Mouse (Mus musculus): ENCODE data around the gene Asap2. TPM values are rescaled to one million over a fixed set of nuclear protein-coding genes. Genes with fewer than 3 reads are reported as not detected.

The Asap2 gene
- polyA plus RNA-seq, 1 experiment from 2014 or later: 13.8 TPM

GRCm38 (mm10) chr12:21298856-21299255, 308.6 kb downstream of the Asap2 start:
- DNase-seq (ENCODE audit: low spot score): no peak
- Histone ChIP-seq H3K9me3 (no peaks in the 10 kb centered on the region), H3K36me3 (peaks cover 99% of the 10 kb centered on the region), H3K27ac (no peak overlapping the region), H3K4me1 (replicated peaks) (no peaks in the 10 kb centered on the region), H3K4me3 (no peak overlapping the region), H3K27me3 (ENCODE audit: insufficient read depth, poor library complexity, severe bottlenecking) (no peaks in the 10 kb centered on the region)
- WGBS: 93% methylated on average over 11 of the region's 11 CpGs

- H3K4me1 ChIP-seq (replicated peaks): no peaks in the 10 kb centered on the region
- H3K36me3 ChIP-seq: peaks cover 98% of the 10 kb centered on the region
- H3K4me3 ChIP-seq: no peak overlapping the region
- no peaks in the 10 kb centered on the region for H3K27me3 ChIP-seq (ENCODE audit: insufficient read depth, poor library complexity, severe bottlenecking)
- DNase-seq (ENCODE audit: low spot score): no peak
- WGBS: 94% methylated on average over 7 of the region's 7 CpGs
- H3K9me3 ChIP-seq: no peaks in the 10 kb centered on the region
- H3K27ac ChIP-seq: no peak overlapping the region
Measured at GRCm38 (mm10) chr12:21301324-21301723, 311.1 kb downstream of the Asap2 start.

- Histone ChIP-seq H3K36me3 (peaks cover 98% of the 10 kb centered on the region), H3K4me1 (replicated peaks) (no peaks in the 10 kb centered on the region), H3K27ac (no peak overlapping the region), H3K9me3 (no peaks in the 10 kb centered on the region), H3K27me3 (ENCODE audit: insufficient read depth, poor library complexity, severe bottlenecking) (no peaks in the 10 kb centered on the region), H3K4me3 (no peak overlapping the region)
- WGBS: 94% methylated on average over 8 of the region's 8 CpGs
- DNase-seq (ENCODE audit: low spot score): no peak
Measured at GRCm38 (mm10) chr12:21301932-21302331, 311.7 kb downstream of the Asap2 start.

GRCm38 (mm10) chr12:21302361-21302783, 312.1 kb downstream of the Asap2 start:
- DNase-seq (ENCODE audit: low spot score): no peak
- 83% methylated on average over 5 of the region's 5 CpGs for WGBS

GRCm38 (mm10) chr12:21305741-21306140, 315.5 kb downstream of the Asap2 start:
- WGBS: 94% methylated on average over 4 of the region's 4 CpGs
- Histone ChIP-seq H3K36me3 (peaks cover 99% of the 10 kb centered on the region), H3K9me3 (no peaks in the 10 kb centered on the region), H3K27ac (no peak overlapping the region), H3K4me3 (no peak overlapping the region), H3K4me1 (replicated peaks) (no peaks in the 10 kb centered on the region), H3K27me3 (ENCODE audit: insufficient read depth, poor library complexity, severe bottlenecking) (no peaks in the 10 kb centered on the region)
- DNase-seq (ENCODE audit: low spot score): no peak

More at GRCm38 (mm10) chr12:21302361-21302783, 312.1 kb downstream of the Asap2 start:
- no peaks in the 10 kb centered on the region for H3K27me3 ChIP-seq (ENCODE audit: insufficient read depth, poor library complexity, severe bottlenecking)
- H3K27ac ChIP-seq: no peak overlapping the region
- H3K36me3 ChIP-seq: peaks cover 98% of the 10 kb centered on the region
- no peaks in the 10 kb centered on the region for H3K4me1 ChIP-seq (replicated peaks)
- no peaks in the 10 kb centered on the region for H3K9me3 ChIP-seq
- H3K4me3 ChIP-seq: no peak overlapping the region

- no peak for DNase-seq (ENCODE audit: low spot score)
- H3K27ac ChIP-seq: no peak overlapping the region
- no peaks in the 10 kb centered on the region for H3K27me3 ChIP-seq (ENCODE audit: insufficient read depth, poor library complexity, severe bottlenecking)
- no peaks in the 10 kb centered on the region for H3K9me3 ChIP-seq
- peaks cover 99% of the 10 kb centered on the region for H3K36me3 ChIP-seq
- 92% methylated on average over 4 of the region's 4 CpGs for WGBS
- no peak overlapping the region for H3K4me3 ChIP-seq
- H3K4me1 ChIP-seq (replicated peaks): no peaks in the 10 kb centered on the region
Measured at GRCm38 (mm10) chr12:21306721-21307120, 316.5 kb downstream of the Asap2 start.

GRCm38 (mm10) chr12:21312201-21312600, 321.9 kb downstream of the Asap2 start:
- peaks cover 84% of the 10 kb centered on the region for H3K36me3 ChIP-seq
- no peak for DNase-seq (ENCODE audit: low spot score)
- WGBS: 88% methylated on average over 5 of the region's 5 CpGs
- H3K9me3 ChIP-seq: no peaks in the 10 kb centered on the region
- H3K27ac ChIP-seq: no peak overlapping the region
- H3K4me1 ChIP-seq (replicated peaks): peaks cover 11% of the 10 kb centered on the region
- H3K4me3 ChIP-seq: no peak overlapping the region
- no peaks in the 10 kb centered on the region for H3K27me3 ChIP-seq (ENCODE audit: insufficient read depth, poor library complexity, severe bottlenecking)

- Histone ChIP-seq H3K36me3 (peaks cover 71% of the 10 kb centered on the region), H3K4me3 (peak within 1 kb of the TSS; percentile 82)
Measured at GRCm38 (mm10) chr12:21315923-21316868, 325.9 kb downstream of the Asap2 start, which contains the start of gene Iah1. TSS of gene Iah1 (plus strand) at chr12:21316389.

GRCm38 (mm10) chr12:21316869-21317265, 326.6 kb downstream of the Asap2 start:
- peak overlapping the region; percentile 90 for H3K27ac ChIP-seq
- no peaks in the 10 kb centered on the region for H3K9me3 ChIP-seq
- H3K27me3 ChIP-seq (ENCODE audit: insufficient read depth, poor library complexity, severe bottlenecking): no peaks in the 10 kb centered on the region
- peaks cover 13% of the 10 kb centered on the region for H3K4me1 ChIP-seq (replicated peaks)
- no peak for DNase-seq (ENCODE audit: low spot score)
- H3K36me3 ChIP-seq: peaks cover 71% of the 10 kb centered on the region
- H3K4me3 ChIP-seq: peak overlapping the region; percentile 82
- WGBS: 48% methylated on average over 7 of the region's 7 CpGs

More at GRCm38 (mm10) chr12:21315923-21316868, 325.9 kb downstream of the Asap2 start, which contains the start of gene Iah1:
- 3% methylated on average over 59 of the region's 59 CpGs for WGBS
- peaks cover 13% of the 10 kb centered on the region for H3K4me1 ChIP-seq (replicated peaks)
- H3K27ac ChIP-seq: peak within 1 kb of the TSS; percentile 90
- DNase-seq (ENCODE audit: low spot score): peak; percentile 86
- no peaks in the 10 kb centered on the region for H3K27me3 ChIP-seq (ENCODE audit: insufficient read depth, poor library complexity, severe bottlenecking)
- no peaks in the 10 kb centered on the region for H3K9me3 ChIP-seq

- 74% methylated on average over 12 of the region's 12 CpGs for WGBS
Measured at GRCm38 (mm10) chr12:21318143-21318895, 328.1 kb downstream of the Asap2 start.

More at GRCm38 (mm10) chr12:21318143-21318895, 328.1 kb downstream of the Asap2 start:
- no peaks in the 10 kb centered on the region for H3K9me3 ChIP-seq
- H3K27me3 ChIP-seq (ENCODE audit: insufficient read depth, poor library complexity, severe bottlenecking): no peaks in the 10 kb centered on the region
- H3K36me3 ChIP-seq: peaks cover 71% of the 10 kb centered on the region
- no peak overlapping the region for H3K4me3 ChIP-seq
- peaks cover 13% of the 10 kb centered on the region for H3K4me1 ChIP-seq (replicated peaks)
- H3K27ac ChIP-seq: no peak overlapping the region
- peak; percentile 66 for DNase-seq (ENCODE audit: low spot score)
